Mouse (Mus musculus) small intestine, adult 2 months (tissue): ENCODE measurements at regions not wholly inside any gene's neighbourhood (a gene's known extent, or its start where the extent isn't known, plus 50 kb on each side); places are given as distances from the start of the nearest gene placed in this dataset.

Experiments
- CTCF ChIP-seq: fragments of 200-500 bp; IDR thresholded peaks from 2 replicates; pipeline ENCODE4 v1.5.1; 2012; ENCODE audit warnings: low read depth, mild to moderate bottlenecking, control low read depth, inconsistent platforms, low read length, moderate library complexity, mixed read lengths; ENCODE audit not compliant: insufficient replicate concordance, insufficient read length; ENCODE audit errors: extremely low read depth
- POLR2A ChIP-seq: fragments of 200-500 bp; IDR thresholded peaks from 2 replicates; pipeline ENCODE4 v1.6.1; 2012; ENCODE audit warnings: low read depth, mild to moderate bottlenecking, control low read depth, inconsistent platforms, low read length, moderate library complexity

DNA sequence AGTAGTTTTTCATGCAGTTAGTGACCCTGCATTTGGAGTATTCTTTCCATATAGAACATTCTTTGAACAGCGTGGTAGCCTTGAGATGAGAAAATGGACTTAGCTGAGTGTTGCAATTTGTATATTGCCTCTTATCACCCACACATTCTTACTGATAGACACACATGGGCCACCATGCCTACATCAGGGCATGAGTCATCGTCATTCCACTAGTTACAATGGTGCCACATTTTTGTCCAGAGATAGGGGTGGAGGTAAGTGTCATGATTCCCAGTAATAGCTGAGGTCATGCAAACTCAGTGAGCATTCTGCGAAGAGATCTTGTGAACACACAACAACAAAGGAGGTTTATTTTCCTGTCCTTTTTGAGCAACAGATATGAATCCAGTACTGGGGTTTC lies 128.0 kb downstream of the Arrdc4 start:
- TF ChIP-seq POLR2A (no peak), CTCF (no peak)
